Mouse (Mus musculus) neural tube, embryonic 11.5 days (tissue): ENCODE measurements at regions not wholly inside any gene's neighbourhood (a gene's known extent, or its start where the extent isn't known, plus 50 kb on each side); places are given as distances from the start of the nearest gene placed in this dataset.
"Not testable (repeated sequence)": the region's sequence is repeated elsewhere in the genome, so short reads cannot be mapped to it uniquely, and the experiment has no call there.

Source experiments
- ATAC-seq: fragments of 200-750 bp; cut with Nextera tagmentation; 2 replicates; pipeline ENCODE4 v1.8.0; 2017; ENCODE audit warnings: moderate number of reproducible peaks, mild to moderate bottlenecking, moderate TSS enrichment, moderate library complexity; ENCODE audit not compliant: insufficient read depth, low FRiP score, low TSS enrichment
- DNase-seq: peaks from one replicate; pipeline ENCODE4 v3.0.0-alpha.2; 2015; ENCODE audit warnings: low spot score
- H3K27ac ChIP-seq: fragments of 300-500 bp; sonication (generic); 2 replicates; pipeline ENCODE4 v1.5.1; 2014; ENCODE audit warnings: low read depth, mild to moderate bottlenecking, low read length
- H3K27me3 ChIP-seq: fragments of 300-500 bp; sonication (generic); 2 replicates; pipeline ENCODE4 v1.6.1; 2014; ENCODE audit warnings: mild to moderate bottlenecking, low read length, mixed read lengths; ENCODE audit not compliant: control insufficient read depth, insufficient read depth
- H3K36me3 ChIP-seq: fragments of 300-500 bp; sonication (generic); 2 replicates; pipeline ENCODE4 v1.6.1; 2014; ENCODE audit warnings: mild to moderate bottlenecking, low read length, moderate library complexity, mixed read lengths; ENCODE audit not compliant: control insufficient read depth, insufficient read depth
- H3K4me1 ChIP-seq: fragments of 300-500 bp; sonication (generic); 2 replicates; pipeline ENCODE4 v1.6.1; 2014; ENCODE audit warnings: low read length, mixed read lengths; ENCODE audit not compliant: control insufficient read depth, insufficient read depth
- H3K4me2 ChIP-seq: fragments of 300-500 bp; sonication (generic); 2 replicates; pipeline ENCODE4 v1.6.1; 2014; ENCODE audit warnings: low read depth, mild to moderate bottlenecking, moderate library complexity
- H3K4me3 ChIP-seq: fragments of 300-500 bp; sonication (generic); 2 replicates; pipeline ENCODE4 v1.5.1; 2014; ENCODE audit warnings: low read depth, low read length
- H3K9ac ChIP-seq: fragments of 300-500 bp; sonication (generic); 2 replicates; pipeline ENCODE4 v1.6.1; 2014; ENCODE audit warnings: mild to moderate bottlenecking, low read length
- H3K9me3 ChIP-seq: fragments of 300-500 bp; sonication (generic); 2 replicates; pipeline ENCODE4 v1.6.1; 2016; ENCODE audit warnings: low read length; ENCODE audit not compliant: control insufficient read depth
- WGBS: fragments of 180-500 bp; shearing (Covaris S2); extraction: QIAGEN DNeasy Blood & Tissue Kit; methylation state at CpG from one replicate; pipeline ENCODE4 v1.1.7; 2014; 5-methylcytosine and 5-hydroxymethylcytosine counted together

GRCm38 (mm10) chr12:97137924-97138323 is 1121.3 kb downstream of the Galc start:
- Histone ChIP-seq H3K4me1 (no peaks in the 10 kb centered on the region), H3K9ac (no peak overlapping the region), H3K27ac (no peak overlapping the region), H3K4me3 (no peak overlapping the region), H3K9me3 (no peaks in the 10 kb centered on the region), H3K4me2 (no peak overlapping the region), H3K27me3 (no peaks in the 10 kb centered on the region), H3K36me3 (no peaks in the 10 kb centered on the region)
- DNase-seq, result no peak
- WGBS, result 73% methylated on average over 7 of the region's 7 CpGs
- no peak for ATAC-seq

GRCm38 (mm10) chr12:97130276-97130675 is 1129.0 kb downstream of the Galc start:
- Histone ChIP-seq H3K9me3 (no peaks in the 10 kb centered on the region), H3K9ac (no peak overlapping the region), H3K4me2 (no peak overlapping the region), H3K36me3 (no peaks in the 10 kb centered on the region), H3K27me3 (no peaks in the 10 kb centered on the region), H3K27ac (no peak overlapping the region), H3K4me3 (no peak overlapping the region), H3K4me1 (no peaks in the 10 kb centered on the region)
- DNase-seq (peak; percentile 31), ATAC-seq (no peak)

- Histone ChIP-seq H3K4me1 (no peaks in the 10 kb centered on the region), H3K9ac (no peak overlapping the region), H3K27ac (no peak overlapping the region), H3K36me3 (no peaks in the 10 kb centered on the region), H3K9me3 (no peaks in the 10 kb centered on the region), H3K27me3 (no peaks in the 10 kb centered on the region), H3K4me2 (no peak overlapping the region), H3K4me3 (no peak overlapping the region)
- DNase-seq (no peak), ATAC-seq (no peak)
- WGBS, result 76% methylated on average over 2 of the region's 2 CpGs
Observed at GRCm38 (mm10) chr12:97090577-97091214, 1168.6 kb downstream of the Galc start.

GRCm38 (mm10) chr12:97061352-97061895 is 1197.8 kb downstream of the Galc start:
- not testable (repeated sequence) for H3K9ac ChIP-seq, DNase-seq, H3K4me2 ChIP-seq, H3K27ac ChIP-seq, H3K4me1 ChIP-seq, H3K36me3 ChIP-seq, H3K27me3 ChIP-seq, H3K4me3 ChIP-seq, H3K9me3 ChIP-seq
- peak; percentile 100 for ATAC-seq
- 91% methylated on average over 11 of the region's 13 CpGs for WGBS

GRCm38 (mm10) chr12:97047674-97048073 is 1211.6 kb downstream of the Galc start:
- H3K4me2 ChIP-seq, result no peak overlapping the region
- H3K9ac ChIP-seq, result no peak overlapping the region
- ATAC-seq (no peak), DNase-seq (no peak)
- H3K36me3 ChIP-seq, result no peaks in the 10 kb centered on the region
- no peaks in the 10 kb centered on the region for H3K27me3 ChIP-seq
- H3K9me3 ChIP-seq, result no peaks in the 10 kb centered on the region
- H3K4me3 ChIP-seq, result no peak overlapping the region
- no peaks in the 10 kb centered on the region for H3K4me1 ChIP-seq
- no peak overlapping the region for H3K27ac ChIP-seq
- 84% methylated on average over 2 of the region's 2 CpGs for WGBS
